Mouse (Mus musculus) ES-E14 (cell line): Measurements from ENCODE around the gene Pgd.

ENCODE experiments used
- MAFK ChIP-seq: IDR thresholded peaks from 2 replicates; pipeline ENCODE4 v1.6.1; 2014; ENCODE audit warnings: mild to moderate bottlenecking, low read depth, low read length, inconsistent platforms; ENCODE audit not compliant: insufficient read depth
- ZC3H11A ChIP-seq: IDR thresholded peaks from 2 replicates; pipeline ENCODE4 v1.6.1; 2012; ENCODE audit warnings: low read depth, mild to moderate bottlenecking, inconsistent platforms, low read length, borderline replicate concordance

DNA sequence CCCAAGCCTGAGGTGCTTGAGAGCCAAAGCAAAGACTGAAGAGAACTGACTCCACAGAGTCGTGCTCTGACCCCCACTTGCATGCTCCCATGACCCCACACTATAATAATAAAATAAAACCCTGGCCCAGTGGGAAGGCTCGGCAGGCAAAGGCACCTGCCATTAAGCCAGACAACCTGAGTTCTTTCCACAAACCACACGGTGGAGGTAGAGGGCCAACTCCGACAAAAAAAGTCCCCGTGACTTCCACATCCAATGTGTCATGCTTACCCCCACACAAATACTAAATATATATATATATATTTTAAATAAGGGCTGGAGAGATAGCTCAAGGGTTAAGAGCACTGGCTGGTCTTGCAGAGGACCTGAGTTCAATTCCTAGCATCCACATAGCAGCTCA, 2.4 kb downstream of the Pgd start:
- TF ChIP-seq MAFK (no peak), ZC3H11A (no peak)
